Comparison of ENCODE assay signal across 21 mouse cellular contexts in genomic region chr6:148199729-148200128, GRCm38 (mm10). TPM values are rescaled to one million over a fixed set of nuclear protein-coding genes. Genes with fewer than 3 reads are reported as not detected.
DNase-seq lines count a peak whose midpoint lies in the region; ATAC-seq and TF ChIP-seq lines count a peak whose summit lies in the region.
"Had no signal": no experiment of that assay in that cellular context is flagged by ENCODE, and none has a peak within 500 bp of the region (broad histone marks: within the 10 kb centered on the region; RNA-seq: fewer than 3 reads in every experiment).

No protein-coding gene starts in this region.

- no peak for DNase-seq in kidney, adult 2 months
- no peak for DNase-seq in kidney, postnatal 25 days
- DNase-seq in liver = no peak
- no peak for DNase-seq in lung, adult 2 months
- no peak for DNase-seq in heart, adult 2 months
- DNase-seq: adrenal gland, adult 8-10 months; adrenal gland, postnatal 36 days; B cell, adult 2 months; cerebellum, adult 2 months; cerebellum, postnatal 10 days; gastrocnemius, postnatal 36 days; heart, adult 18-20 months; heart, postnatal 14 days had no signal

- 64% methylated on average over 3 of the region's 3 CpGs for WGBS in kidney, adult 2 months
- WGBS in liver, embryonic 16.5 days (ENCODE audit: insufficient replicate concordance) = 70% methylated on average over 3 of the region's 3 CpGs
- WGBS in stomach, embryonic 14.5 days = 69% methylated on average over 3 of the region's 3 CpGs
- 85% methylated on average over 3 of the region's 3 CpGs for WGBS in lung, adult 2 months
- WGBS in heart, adult 2 months = 93% methylated on average over 3 of the region's 3 CpGs

- H3K9ac ChIP-seq in liver, embryonic 16.5 days (ENCODE audit: low read depth, low read length) = no peak overlapping the region
- H3K9ac ChIP-seq in stomach, embryonic 14.5 days (replicated peaks; ENCODE audit: low read depth, low read length) = no peak overlapping the region
- no peak overlapping the region for H3K9ac ChIP-seq in heart, adult 2 months (ENCODE audit: low read depth, low read length)
- H3K9ac ChIP-seq: forebrain, embryonic 13.5 days; heart, embryonic 15.5 days had no signal

- peak overlapping the region; percentile 59 for H3K27ac ChIP-seq in kidney, adult 2 months (ENCODE audit: insufficient read depth, low read depth, low read length)
- 0 out of 2 replicates have a peak overlapping the region, but pooled peaks have one; percentile 34 for H3K27ac ChIP-seq in liver, embryonic 16.5 days (ENCODE audit: low read length)
- H3K27ac ChIP-seq in stomach, embryonic 14.5 days (ENCODE audit: low read length) = peak overlapping the region; percentile 2
- no peak overlapping the region for H3K27ac ChIP-seq in heart, adult 2 months
- H3K27ac ChIP-seq: embryonic facial prominence, embryonic 10.5 days; forebrain, embryonic 13.5 days; heart, embryonic 15.5 days had no signal

- H3K36me3 ChIP-seq in kidney, adult 2 months (ENCODE audit: control insufficient read depth, insufficient read depth, low read length) = peaks cover 14% of the 10 kb centered on the region
- peaks cover 27% of the 10 kb centered on the region for H3K36me3 ChIP-seq in liver, embryonic 16.5 days (ENCODE audit: control insufficient read depth, insufficient read depth)
- H3K36me3 ChIP-seq in stomach, embryonic 14.5 days (ENCODE audit: control insufficient read depth, insufficient read depth, low read length) = peaks cover 43% of the 10 kb centered on the region
- peaks cover 2% of the 10 kb centered on the region; the same call in 1 of the 2 replicates for H3K36me3 ChIP-seq in heart, adult 2 months (ENCODE audit: control insufficient read depth, insufficient read depth, low read length)

- no peak overlapping the region for H3K4me3 ChIP-seq in kidney, adult 2 months (ENCODE audit: insufficient read depth, low read depth, low read length)
- H3K4me3 ChIP-seq in liver, embryonic 16.5 days (ENCODE audit: low read depth, low read length) = no peak overlapping the region
- H3K4me3 ChIP-seq in stomach, embryonic 14.5 days (ENCODE audit: low read depth, low read length) = no peak overlapping the region
- no peak overlapping the region for H3K4me3 ChIP-seq in lung, adult 2 months (replicated peaks; ENCODE audit: extremely low read depth, low read depth, low read length)
- no peak overlapping the region for H3K4me3 ChIP-seq in heart, adult 2 months
- H3K4me3 ChIP-seq: embryonic facial prominence, embryonic 10.5 days; forebrain, embryonic 13.5 days; heart, embryonic 15.5 days had no signal

- H3K4me1 ChIP-seq in kidney, adult 2 months (ENCODE audit: control insufficient read depth, insufficient read depth, low read length) = peaks cover 5% of the 10 kb centered on the region; the same call in 1 of the 2 replicates
- H3K4me1 ChIP-seq in liver, embryonic 16.5 days (ENCODE audit: control insufficient read depth, low read depth, low read length) = no peaks in the 10 kb centered on the region
- H3K4me1 ChIP-seq in stomach, embryonic 14.5 days (ENCODE audit: control insufficient read depth, insufficient read depth, low read length) = no peaks in the 10 kb centered on the region
- no peaks in the 10 kb centered on the region for H3K4me1 ChIP-seq in lung, adult 2 months (ENCODE audit: control insufficient read depth, insufficient read depth, low read length)
- H3K4me1 ChIP-seq in heart, adult 2 months (ENCODE audit: control insufficient read depth, insufficient read depth, low read length) = no peaks in the 10 kb centered on the region
- H3K4me1 ChIP-seq: embryonic facial prominence, embryonic 10.5 days; forebrain, embryonic 13.5 days; heart, embryonic 15.5 days had no signal

- no peaks in the 10 kb centered on the region; the same call in 1 of the 2 replicates for H3K79me2 ChIP-seq in heart, adult 2 months (replicated peaks; ENCODE audit: control insufficient read depth, insufficient read depth, low read length)

- 0 out of 2 replicates have a peak, but pooled peaks have one; percentile 16 for ATAC-seq in liver, embryonic 16.5 days (ENCODE audit: low read depth)
- ATAC-seq in stomach, embryonic 14.5 days (ENCODE audit: insufficient number of reproducible peaks, insufficient read depth, low FRiP score, low read depth) = no peak
- ATAC-seq: CD4-positive, CD25-positive, alpha-beta regulatory T cell, adult 4 months; forebrain, embryonic 13.5 days had no signal

- no peak for TF ChIP-seq POLR2A in kidney, adult 2 months (IDR thresholded peaks at IDR 0.05; ENCODE audit: low read depth, low read length)
- TF ChIP-seq POLR2A in lung, adult 2 months (IDR thresholded peaks at IDR 0.05; ENCODE audit: borderline replicate concordance, extremely low read depth, low read depth, low read length) = no peak
- no peak for TF ChIP-seq POLR2A in heart, adult 2 months (IDR thresholded peaks at IDR 0.05; ENCODE audit: insufficient read depth, low read depth, low read length)

- no peak overlapping the region for H3K4me2 ChIP-seq in liver, embryonic 16.5 days (ENCODE audit: low read depth, low read length)
- no peak overlapping the region for H3K4me2 ChIP-seq in stomach, embryonic 14.5 days (replicated peaks; ENCODE audit: low read depth, low read length)
- H3K4me2 ChIP-seq: forebrain, embryonic 13.5 days; heart, embryonic 11.5 days; heart, embryonic 15.5 days had no signal

- H3K27me3 ChIP-seq in kidney, adult 2 months (replicated peaks; ENCODE audit: control insufficient read depth, insufficient read depth, low read length) = no peaks in the 10 kb centered on the region
- no peaks in the 10 kb centered on the region for H3K27me3 ChIP-seq in liver, embryonic 16.5 days (ENCODE audit: control insufficient read depth, insufficient read depth, low read depth, low read length)
- H3K27me3 ChIP-seq in stomach, embryonic 14.5 days (ENCODE audit: control insufficient read depth, insufficient read depth, low read length) = no peaks in the 10 kb centered on the region
- no peaks in the 10 kb centered on the region for H3K27me3 ChIP-seq in heart, adult 2 months (ENCODE audit: control insufficient read depth, insufficient read depth, low read length)
- H3K27me3 ChIP-seq: forebrain, embryonic 13.5 days; heart, embryonic 15.5 days had no signal

- no peak for TF ChIP-seq EP300 in heart, adult 2 months (IDR thresholded peaks at IDR 0.05; ENCODE audit: insufficient read depth, low read depth, low read length)

- intact Hi-C loops in heart, adult 2 months (cut with DNase I) = no loop called here

- TF ChIP-seq CTCF in kidney, adult 2 months (conservative IDR thresholded peaks at IDR 0.05; ENCODE audit: insufficient read depth, insufficient read length, low read depth, low read length) = no peak
- no peak for TF ChIP-seq CTCF in lung, adult 2 months (IDR thresholded peaks at IDR 0.05; ENCODE audit: insufficient read depth, low read length)
- no peak for TF ChIP-seq CTCF in heart, adult 2 months (IDR thresholded peaks at IDR 0.05)

- H3K9me3 ChIP-seq in liver, embryonic 16.5 days (replicated peaks; ENCODE audit: control insufficient read depth, low read length) = no peaks in the 10 kb centered on the region
- H3K9me3 ChIP-seq in stomach, embryonic 14.5 days (ENCODE audit: control insufficient read depth, low read depth, low read length) = no peaks in the 10 kb centered on the region
- H3K9me3 ChIP-seq: embryonic facial prominence, embryonic 10.5 days; forebrain, embryonic 13.5 days; G1E; heart, embryonic 15.5 days had no signal

RNA-seq across cellular contexts. Expression of gene Ergic2, which starts 12.4 kb away (rescaled TPM):
- 26.1 and 40.2 TPM in 2 replicates for polyA plus RNA-seq in kidney, adult 2 months (2012; rRNA removed)
- polyA plus RNA-seq in liver, embryonic 16.5 days (2015; fragmentation: Nextera tagmentation; extraction: Ambion mirVana) = 95.2 and 95.4 TPM in 2 replicates
- polyA plus RNA-seq in stomach, embryonic 14.5 days (2014; fragmentation: Nextera tagmentation; extraction: Ambion mirVana) = 220 and 230 TPM in 2 replicates
- polyA plus RNA-seq in lung, adult 2 months (2012; rRNA removed) = 12.2 and 25.0 TPM in 2 replicates
- 10 to 100 TPM; 60.0 to 61.0 TPM for total RNA-seq in heart, adult 2 months (2021)
- 31.4 and 63.3 TPM in 2 replicates for polyA plus RNA-seq in heart, adult 2 months (2012; rRNA removed)
